Mouse (Mus musculus) B cell, adult 2 months (primary cell): ENCODE data around the gene Gm26920.

Experiments used
- DNase-seq, 2 experiments: peaks; one replicate each; pipeline ENCODE4 v3.0.0; 2022

Gene Gm26920

GRCm38 (mm10) chr7:30053591-30053990, 36.6 kb downstream of the Gm26920 start:
- no peak for DNase-seq

DNA sequence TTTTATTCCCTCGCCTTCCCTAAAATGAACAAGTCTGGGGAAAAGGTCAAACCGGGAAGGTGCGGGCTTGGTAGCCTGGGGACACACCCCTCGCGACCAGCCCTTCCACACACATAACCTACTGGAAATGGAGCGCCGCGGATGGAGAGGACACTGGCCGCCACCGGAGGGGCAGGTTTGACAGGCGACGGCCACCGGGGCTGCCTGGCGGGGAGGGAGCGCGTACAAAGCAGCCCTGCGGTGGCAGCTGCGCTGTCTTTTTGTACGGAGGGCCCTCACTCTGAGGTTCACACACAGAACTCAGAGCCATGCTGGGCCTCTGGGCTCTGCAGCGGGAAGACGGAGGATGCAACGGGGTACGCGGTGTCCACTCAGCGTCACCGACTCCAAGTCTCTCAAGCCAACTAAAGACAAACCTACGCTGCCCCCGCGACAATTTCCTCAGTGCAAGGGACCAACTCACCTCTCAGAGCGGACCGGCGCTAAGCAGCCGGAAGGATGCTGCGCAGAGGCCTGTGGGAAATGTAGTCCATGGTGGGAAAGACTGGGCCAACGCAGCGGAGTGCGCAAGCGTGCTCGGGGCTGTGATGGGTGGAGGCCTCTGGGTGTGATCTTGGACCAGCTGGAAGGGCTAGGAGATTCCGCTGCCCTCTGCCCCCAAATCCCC, 39.2 kb downstream of the Gm26920 start, which contains the start of gene Zfp14:
TSS of gene Zfp14 (minus strand) at position 499 of the 667 bp plus-strand sequence.
- peak; percentile 87 to 89 for DNase-seq

DNA sequence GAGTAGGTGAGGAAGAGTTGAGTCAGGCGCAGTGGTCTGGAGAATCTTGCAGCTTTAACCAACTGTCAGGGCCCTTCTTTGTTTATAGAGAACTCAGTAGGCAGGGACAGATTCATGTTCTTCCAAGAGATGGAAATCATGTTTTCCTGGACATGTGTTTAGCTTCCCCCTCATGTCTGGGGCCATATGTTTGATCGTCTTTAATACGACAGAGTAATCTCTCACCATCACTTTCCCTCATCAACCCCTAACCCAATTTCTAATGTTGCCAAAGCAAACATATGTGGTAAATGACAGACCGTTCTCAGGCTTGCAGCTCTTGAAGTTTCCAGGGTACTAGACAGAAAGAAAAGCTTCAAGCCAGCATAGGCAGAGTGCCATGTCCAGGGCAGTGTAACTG, 42.1 kb downstream of the Gm26920 start:
- DNase-seq, result no peak

GRCm38 (mm10) chr7:30044354-30044753, 45.9 kb downstream of the Gm26920 start:
- peak; percentile 7 to 10 for DNase-seq

- no peak for DNase-seq
These were observed 55.9 kb downstream of the Gm26920 start for GRCm38 (mm10) chr7:30034331-30034730.

DNA sequence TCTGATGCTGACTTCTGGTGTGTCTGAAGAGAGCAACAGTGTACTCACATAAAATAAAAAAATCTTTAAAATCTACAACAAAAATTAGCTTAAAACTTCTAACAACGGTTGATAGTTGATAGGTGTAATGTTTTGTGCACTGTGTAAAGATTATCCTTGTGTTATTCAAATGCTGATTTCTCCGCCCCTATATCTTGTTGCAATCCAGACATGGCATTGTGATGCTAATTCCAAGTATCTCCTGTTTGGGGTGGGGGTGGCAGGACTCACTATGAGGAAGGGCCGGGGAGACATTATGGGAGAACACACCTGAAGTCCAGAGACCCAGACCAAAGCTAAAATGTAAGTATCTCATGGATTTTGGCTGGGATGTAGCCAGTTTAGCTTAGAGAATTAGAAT, 58.8 kb downstream of the Gm26920 start:
- DNase-seq, result no peak

- no peak for DNase-seq
These were observed 59.5 kb downstream of the Gm26920 start for GRCm38 (mm10) chr7:30030677-30031076.

DNA sequence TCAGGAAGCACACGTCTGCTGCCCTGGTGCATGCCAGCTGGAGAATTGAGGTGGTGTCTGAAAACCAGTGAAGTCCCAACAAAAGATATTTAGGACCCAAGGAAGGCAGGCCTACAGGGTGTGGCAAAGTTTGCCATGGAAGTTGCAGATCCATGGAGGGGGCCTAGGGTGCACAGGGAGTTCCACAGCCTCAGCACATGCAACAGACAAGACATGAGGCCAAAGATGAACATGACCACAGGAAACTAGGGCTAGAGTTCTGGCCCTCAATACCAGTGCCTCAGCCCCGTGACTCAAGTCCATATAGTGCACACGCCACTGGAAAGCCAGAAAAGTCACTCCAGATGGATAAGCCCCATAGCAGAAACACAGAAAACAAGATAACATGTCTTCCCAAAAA, 61.6 kb downstream of the Gm26920 start:
- DNase-seq, result no peak

DNA sequence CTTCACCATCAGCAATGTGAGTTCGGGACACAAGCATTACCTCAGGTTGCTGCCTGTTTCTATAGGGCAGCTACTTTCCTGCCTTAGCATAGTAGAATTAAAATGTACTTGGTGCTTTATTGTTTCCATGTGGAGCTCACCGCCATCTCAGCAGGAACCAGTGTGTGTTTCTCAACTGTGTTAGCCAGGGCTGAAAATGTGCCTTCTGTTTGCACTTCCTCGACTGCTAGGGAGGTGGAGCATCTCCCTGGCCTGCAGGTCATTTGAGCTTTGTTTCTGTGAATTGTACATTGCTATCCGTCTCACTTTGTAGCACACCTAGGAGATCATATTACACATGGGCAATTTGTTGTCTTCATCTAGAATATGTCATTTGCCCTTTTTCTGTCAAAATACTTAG, 62.9 kb downstream of the Gm26920 start:
- no peak for DNase-seq

GRCm38 (mm10) chr7:30025358-30025757, 64.9 kb downstream of the Gm26920 start:
- no peak for DNase-seq

DNA sequence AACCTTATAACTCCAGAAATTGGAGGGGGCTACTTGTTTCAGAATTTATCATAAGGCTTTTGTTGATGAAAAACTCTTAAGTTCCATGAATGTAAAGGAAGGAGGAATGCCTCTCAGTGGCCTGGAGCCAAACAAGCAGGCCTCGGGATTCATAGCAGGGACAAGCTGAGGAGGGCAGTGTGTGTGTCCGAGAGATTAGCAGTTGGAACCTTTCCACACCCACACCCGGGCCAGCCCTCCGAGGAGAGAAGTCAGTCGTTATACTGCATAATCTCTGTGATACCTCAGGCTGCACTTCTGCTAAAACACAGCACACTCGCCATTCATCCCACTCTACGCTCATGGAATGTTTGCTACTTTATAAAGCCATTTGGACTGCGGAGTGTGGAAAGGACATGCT, 66.4 kb downstream of the Gm26920 start:
- no peak for DNase-seq

- DNase-seq, result no peak
These were observed 66.9 kb downstream of the Gm26920 start for GRCm38 (mm10) chr7:30023324-30023723.

GRCm38 (mm10) chr7:30019543-30019942, 70.7 kb downstream of the Gm26920 start:
- DNase-seq, result no peak

- no peak for DNase-seq
These were observed 73.0 kb downstream of the Gm26920 start for GRCm38 (mm10) chr7:30017226-30017625.

DNA sequence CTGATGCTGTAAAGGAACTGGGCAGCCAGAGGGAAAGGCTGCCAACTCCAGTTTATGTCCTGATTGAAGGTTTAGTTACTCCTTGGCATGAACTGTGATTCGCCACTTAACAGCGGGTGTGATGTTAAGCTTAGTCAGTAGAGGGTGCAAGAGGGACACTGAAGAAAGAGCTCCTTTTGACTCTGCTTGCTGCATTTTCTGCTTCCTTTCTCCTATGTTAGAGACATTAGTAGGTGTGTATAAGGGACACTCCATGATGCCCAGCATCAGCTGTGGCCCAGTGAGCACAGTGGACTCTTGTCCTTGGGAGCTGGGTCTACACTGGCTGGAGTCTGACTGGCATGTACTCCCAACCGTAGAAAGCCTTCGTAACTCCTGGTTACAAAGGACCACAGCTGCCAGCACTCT, 77.2 kb downstream of the Gm26920 start:
- peak; percentile 40 for DNase-seq

DNA sequence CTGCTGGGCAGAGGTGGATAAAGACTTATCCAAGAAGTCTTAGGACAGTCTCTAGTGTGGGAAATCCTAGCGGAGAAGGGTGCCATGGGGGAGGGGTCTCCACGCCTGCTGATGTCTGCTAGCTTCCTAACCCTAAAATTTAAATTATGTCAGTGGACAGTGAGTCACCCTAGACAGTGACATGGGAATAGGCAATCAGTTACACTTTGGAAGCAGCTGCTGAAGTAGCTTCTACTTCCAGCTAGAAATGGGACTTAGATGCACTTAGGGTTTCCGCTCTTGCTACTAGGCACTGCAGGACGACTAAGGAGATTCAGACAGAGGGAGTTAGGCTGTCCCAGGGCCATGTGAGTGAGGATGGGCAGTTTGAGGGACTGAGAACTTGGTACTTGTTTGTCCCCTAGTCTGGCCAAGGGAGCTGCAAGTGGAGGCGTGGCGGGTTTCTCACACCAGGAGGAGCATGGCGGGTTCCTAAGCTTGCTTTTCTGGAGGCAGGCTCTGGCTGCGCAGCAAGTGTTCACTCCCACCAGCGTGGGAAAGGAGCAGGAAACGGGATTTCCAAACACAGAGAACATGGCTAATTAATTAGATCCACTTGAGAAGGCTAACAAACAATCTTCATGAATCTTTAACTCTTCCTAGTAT, 79.5 kb downstream of the Gm26920 start:
- DNase-seq, result no peak

DNA sequence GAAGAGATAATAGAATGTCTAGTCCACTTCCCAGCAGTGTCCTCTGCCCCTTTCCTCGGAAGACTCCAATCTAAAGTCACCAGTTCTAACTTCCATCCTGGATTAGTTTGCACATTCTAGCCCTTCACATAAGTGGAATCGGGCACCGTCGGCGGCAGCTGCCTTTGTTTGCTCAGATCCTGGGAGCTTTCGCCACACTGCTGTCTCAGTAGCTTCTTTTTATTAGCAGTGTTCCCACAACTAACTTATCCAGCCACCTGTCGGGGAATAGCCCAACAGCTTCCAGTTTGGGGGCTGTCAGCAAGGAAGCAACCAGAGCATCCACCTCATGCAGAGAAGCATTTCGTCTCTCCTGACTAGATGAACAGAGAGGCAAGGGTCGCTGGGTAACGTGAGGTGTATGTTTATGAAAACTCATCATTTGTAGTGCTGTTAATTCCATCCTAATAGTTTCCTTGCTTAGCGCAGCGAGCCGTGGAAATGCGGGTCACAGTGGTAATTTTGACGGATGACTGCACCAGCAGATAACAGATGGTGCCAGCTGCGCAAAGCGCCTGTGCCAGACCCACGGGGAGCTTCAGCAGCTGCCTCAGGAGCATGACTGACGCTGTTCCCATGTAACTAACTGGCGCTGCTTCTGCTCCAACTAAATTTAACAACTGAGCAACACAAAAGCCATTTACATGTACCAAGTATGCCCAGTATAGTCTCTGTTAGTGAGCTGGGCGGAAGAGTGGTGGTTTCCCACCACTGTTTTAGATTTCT, 80.7 kb downstream of the Gm26920 start:
- DNase-seq, result no peak

DNA sequence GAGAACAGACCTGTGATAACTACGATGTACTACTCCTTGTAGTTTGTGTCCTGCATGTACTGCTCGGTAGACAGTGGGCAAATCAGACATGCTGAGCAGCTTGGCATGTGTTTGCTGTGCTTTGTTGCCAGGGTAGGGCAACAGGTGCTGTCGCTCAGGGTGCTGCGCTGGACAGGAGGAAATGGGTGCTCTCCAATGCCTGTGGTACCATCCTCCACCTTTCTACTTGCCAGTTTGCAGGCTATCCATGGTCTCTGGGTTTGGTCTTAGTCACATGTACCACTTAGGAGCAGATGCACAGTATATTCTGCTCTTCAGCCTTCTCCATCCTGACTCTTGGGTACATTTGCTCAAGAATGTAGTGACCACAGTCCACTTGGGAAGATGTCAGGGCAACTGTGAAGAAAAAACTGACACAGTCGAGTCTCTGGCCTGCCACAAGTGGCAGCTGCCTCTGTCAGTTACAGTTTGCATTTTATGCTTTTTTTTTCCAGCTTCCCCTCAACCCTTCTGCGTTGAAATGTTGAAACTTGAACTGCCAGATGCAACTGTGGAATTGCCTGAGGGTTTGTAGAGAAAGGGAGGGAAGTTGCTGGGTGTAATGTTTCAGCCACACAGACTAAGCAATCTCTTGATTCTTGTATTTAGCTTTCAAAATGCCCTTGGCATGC, 82.1 kb downstream of the Gm26920 start:
- no peak for DNase-seq

GRCm38 (mm10) chr7:30007601-30008000, 82.6 kb downstream of the Gm26920 start:
- DNase-seq, result no peak
